Mouse (Mus musculus): ENCODE measurements around the gene Aqp2. TPM values are rescaled to one million over a fixed set of nuclear protein-coding genes. Genes with fewer than 3 reads are reported as not detected.

The Aqp2 gene
- total and polyA plus RNA-seq, 3 experiments, result not detected

DNA sequence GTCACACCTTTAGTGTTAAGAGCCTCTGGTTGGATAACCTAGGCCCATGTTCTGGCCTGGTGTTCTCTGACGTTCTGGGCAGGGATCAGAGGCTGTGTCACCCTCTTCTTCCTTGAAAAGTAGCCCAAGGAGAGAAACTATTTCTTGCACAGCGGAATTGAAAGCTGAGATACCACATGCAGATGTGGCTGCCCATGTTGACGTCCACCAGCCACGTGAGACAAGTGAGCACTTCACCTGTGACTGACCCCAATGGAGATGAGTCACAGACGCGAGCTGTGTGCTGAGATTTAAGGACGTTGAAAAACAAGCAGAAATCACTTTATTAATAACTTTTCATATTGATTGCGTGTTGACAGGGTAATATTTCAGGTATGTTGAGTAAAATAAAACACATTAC is 39.0 kb upstream of the Aqp2 start:
- H3K4me3 ChIP-seq (replicated peaks in 1 of 3; ENCODE audit: low read depth in 2 of 3, low read length in 2 of 3, poor library complexity in 1 of 3), result no peak overlapping the region
- in situ Hi-C loops (cut with MboI; ENCODE audit: low pct_ligation_motif_present, low pct_unique_long_range_greater_than_20kb, low sequenced_read_pairs), result no loop called here
- H3K27ac ChIP-seq (ENCODE audit: insufficient read depth, low read depth), result no peak overlapping the region
- no peaks in the 10 kb centered on the region for H3K9me3 ChIP-seq (replicated peaks; ENCODE audit: low read length)
- no peaks in the 10 kb centered on the region for H3K36me3 ChIP-seq (replicated peaks in 1 of 2; ENCODE audit: control insufficient read depth in 1 of 2, insufficient read depth in 1 of 2, low read length in 1 of 2)
- peaks cover 60% of the 10 kb centered on the region for H3K27me3 ChIP-seq (replicated peaks)
- dilution Hi-C loops (cut with MboI; ENCODE audit: extremely low pct_ligation_motif_present, extremely low pct_unique_long_range_greater_than_20kb, low sequenced_read_pairs), result no loop called here
- TF ChIP-seq BHLHE40 (IDR thresholded peaks at IDR 0.05; ENCODE audit: low read depth, low read length) (peak; percentile 88), HCFC1 (IDR thresholded peaks at IDR 0.05; ENCODE audit: low read depth, low read length) (no peak), ETS1 (conservative IDR thresholded peaks at IDR 0.05; ENCODE audit: low read depth, low read length) (0 out of 2 replicates have a peak, but pooled peaks have one; percentile 11), RCOR1 (conservative IDR thresholded peaks at IDR 0.05; ENCODE audit: low read depth, low read length) (no peak)
- no peaks in the 10 kb centered on the region for H3K79me2 ChIP-seq (replicated peaks; ENCODE audit: control insufficient read depth, extremely low read depth, insufficient read depth, poor library complexity, severe bottlenecking)
- no peak overlapping the region for H3K4me2 ChIP-seq (ENCODE audit: insufficient read depth, low read depth, poor library complexity, severe bottlenecking)
- no peak overlapping the region for H3K9ac ChIP-seq (ENCODE audit: insufficient read depth, low read depth)
- DNase-seq (ENCODE audit: extremely low read depth), result no peak
- H3K4me1 ChIP-seq (ENCODE audit: control insufficient read depth in 1 of 2, insufficient read depth in 2 of 2), result 0 out of 4 replicates have a peak, but pooled peaks cover 0 to 4% of the 10 kb centered on the region in 2 experiments

DNA sequence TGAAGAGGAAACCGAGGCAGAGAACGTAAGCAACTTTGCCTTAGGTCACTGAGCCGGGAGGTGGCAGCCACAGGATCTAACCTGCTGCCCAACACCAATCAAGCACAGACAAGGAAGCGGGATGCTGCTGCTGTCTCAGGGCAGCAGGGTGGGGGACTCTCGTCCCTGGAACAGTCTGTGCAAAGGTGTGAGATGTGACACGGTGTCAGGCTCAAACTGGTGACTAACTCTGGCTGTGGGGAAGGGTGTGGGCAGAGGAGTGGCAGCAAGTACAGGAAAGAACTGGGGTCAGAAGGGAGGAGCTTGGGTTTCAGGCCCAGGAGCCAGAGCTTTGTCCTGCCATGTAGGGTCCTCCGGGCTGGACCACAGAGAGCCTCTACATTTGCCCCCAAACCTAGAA is 34.8 kb upstream of the Aqp2 start:
- Histone ChIP-seq H3K27me3 (replicated peaks) (peaks cover 71% of the 10 kb centered on the region), H3K27ac (ENCODE audit: insufficient read depth, low read depth) (no peak overlapping the region), H3K4me1 (ENCODE audit: control insufficient read depth in 1 of 2, insufficient read depth in 2 of 2) (peaks cover 3 to 4% of the 10 kb centered on the region in 2 experiments; a peak in 1 of 4 replicates), H3K9ac (ENCODE audit: insufficient read depth, low read depth) (no peak overlapping the region), H3K4me3 (replicated peaks in 1 of 3; ENCODE audit: low read depth in 2 of 3, low read length in 2 of 3, poor library complexity in 1 of 3) (no peak overlapping the region), H3K9me3 (replicated peaks; ENCODE audit: low read length) (no peaks in the 10 kb centered on the region), H3K4me2 (ENCODE audit: insufficient read depth, low read depth, poor library complexity, severe bottlenecking) (no peak overlapping the region), H3K79me2 (replicated peaks; ENCODE audit: control insufficient read depth, extremely low read depth, insufficient read depth, poor library complexity, severe bottlenecking) (no peaks in the 10 kb centered on the region), H3K36me3 (replicated peaks in 1 of 2; ENCODE audit: control insufficient read depth in 1 of 2, insufficient read depth in 1 of 2, low read length in 1 of 2) (no peaks in the 10 kb centered on the region)
- DNase-seq (ENCODE audit: extremely low read depth), result no peak
- TF ChIP-seq BHLHE40 (IDR thresholded peaks at IDR 0.05; ENCODE audit: low read depth, low read length) (no peak), EP300 (IDR thresholded peaks at IDR 0.05; ENCODE audit: low read length) (no peak), TBP (conservative IDR thresholded peaks at IDR 0.05; ENCODE audit: low read depth, low read length) (no peak), SMC3 (IDR thresholded peaks at IDR 0.05; ENCODE audit: low read depth, low read length) (no peak), USF1 (IDR thresholded peaks at IDR 0.05; ENCODE audit: low read depth, low read length) (no peak), MAZ (IDR thresholded peaks at IDR 0.05; ENCODE audit: low read depth, low read length) (no peak), JUND (conservative IDR thresholded peaks at IDR 0.05; ENCODE audit: low read depth, low read length) (no peak), MXI1 (IDR thresholded peaks at IDR 0.05; ENCODE audit: low read depth, low read length) (no peak), CTCF (conservative IDR thresholded peaks at IDR 0.05 in 1 of 2, IDR thresholded peaks at IDR 0.05 in 1 of 2; ENCODE audit: low read depth in 2 of 2, low read length in 2 of 2) (no peak), KAT2A (IDR thresholded peaks at IDR 0.05; ENCODE audit: insufficient replicate concordance, low read length) (no peak), UBTF (IDR thresholded peaks at IDR 0.05; ENCODE audit: low read depth, low read length) (no peak), JUN (IDR thresholded peaks at IDR 0.05; ENCODE audit: insufficient read depth, low read depth, low read length) (no peak), TCF12 (IDR thresholded peaks at IDR 0.05; ENCODE audit: low read depth, low read length) (no peak), MEF2A (IDR thresholded peaks at IDR 0.05; ENCODE audit: borderline replicate concordance, low read depth, low read length) (no peak)
- in situ Hi-C loops (cut with MboI; ENCODE audit: low pct_ligation_motif_present, low pct_unique_long_range_greater_than_20kb, low sequenced_read_pairs), result no loop called here
- dilution Hi-C loops (cut with MboI; ENCODE audit: extremely low pct_ligation_motif_present, extremely low pct_unique_long_range_greater_than_20kb, low sequenced_read_pairs), result no loop called here
